Mouse (Mus musculus) left cerebral cortex, postnatal 4 days (tissue): ENCODE measurements around the gene Ppp1r1a. TPM values are rescaled to one million over a fixed set of nuclear protein-coding genes. Genes with fewer than 3 reads are reported as not detected.

Experiments
- DNase-seq: peaks from one replicate; pipeline ENCODE4 v3.0.0-alpha.2; 2022
- intact Hi-C: fragments of 180-260 bp; cut with DNase I; formaldehyde crosslinking; loops from one replicate; pipeline ENCODE4 v1.15.1; 2025
- total RNA-seq, 2 experiments: library from RNA; stranded (reverse); gene quantifications; 2 replicates each; pipeline ENCODE4 v1.2.3; 2021

Ppp1r1a gene
- total RNA-seq, 2 experiments from 2014 or later, result 144 to 153 TPM

DNA sequence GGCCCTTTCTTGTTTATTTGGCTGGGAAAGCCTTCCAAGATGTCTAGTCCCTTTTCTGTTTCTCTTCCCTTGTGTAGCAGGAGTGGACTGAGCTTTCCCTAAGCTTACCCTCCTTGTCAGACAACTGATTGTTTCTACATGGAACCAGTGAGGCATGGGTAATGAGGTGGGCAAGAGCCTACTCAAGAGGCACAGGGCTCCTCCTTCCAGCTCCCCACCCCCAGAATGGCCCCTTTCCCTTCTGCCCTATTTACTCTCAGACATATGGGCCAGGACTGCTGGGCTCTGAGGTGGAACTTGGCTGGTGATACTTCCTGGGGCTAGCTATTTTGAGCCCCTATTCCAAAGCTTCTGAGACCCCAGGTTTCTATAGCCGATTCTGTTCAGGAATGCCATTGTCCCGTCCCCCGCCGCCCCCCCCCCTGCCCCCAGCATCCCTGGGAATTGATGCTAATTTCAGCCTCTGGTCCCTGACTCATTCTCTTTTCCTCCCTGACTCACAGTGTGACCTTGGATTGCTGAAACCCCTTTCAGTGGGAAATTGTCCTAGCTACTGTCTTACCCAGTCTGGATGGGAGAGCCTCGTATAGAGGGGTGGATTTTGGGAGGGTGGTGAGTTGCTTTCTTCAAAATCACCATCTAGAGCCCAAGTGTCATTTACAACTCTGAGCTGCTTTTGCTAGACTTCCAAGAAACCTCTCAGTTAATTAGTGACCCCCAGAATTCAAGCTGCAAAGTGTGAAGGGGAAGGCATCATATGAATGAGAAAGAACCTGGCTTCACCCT, 19.0 kb downstream of the Ppp1r1a start:
- peak; percentile 79 for DNase-seq
- intact Hi-C loops, result no loop called here

DNA sequence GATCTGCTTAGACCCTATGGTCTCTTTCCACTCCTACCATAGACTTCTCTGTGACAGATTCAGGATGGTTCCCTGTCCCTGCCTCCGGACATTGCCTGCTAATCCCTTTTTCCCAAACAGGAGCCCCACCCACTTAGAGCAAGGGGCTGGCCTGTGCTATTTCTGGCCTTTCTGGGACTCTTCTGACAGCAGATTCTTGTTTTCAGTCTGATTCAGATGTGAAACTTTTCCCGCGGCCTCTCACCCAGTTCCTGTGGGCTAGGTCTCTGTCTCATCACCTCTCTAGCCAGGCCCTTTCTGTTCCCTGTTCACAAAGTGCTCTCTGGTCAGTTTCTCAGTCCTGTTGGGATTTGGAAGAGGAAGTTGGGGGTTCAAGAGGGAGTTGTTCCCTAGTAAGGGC, 22.9 kb downstream of the Ppp1r1a start:
- intact Hi-C loops, result no loop called here
- no peak for DNase-seq

DNA sequence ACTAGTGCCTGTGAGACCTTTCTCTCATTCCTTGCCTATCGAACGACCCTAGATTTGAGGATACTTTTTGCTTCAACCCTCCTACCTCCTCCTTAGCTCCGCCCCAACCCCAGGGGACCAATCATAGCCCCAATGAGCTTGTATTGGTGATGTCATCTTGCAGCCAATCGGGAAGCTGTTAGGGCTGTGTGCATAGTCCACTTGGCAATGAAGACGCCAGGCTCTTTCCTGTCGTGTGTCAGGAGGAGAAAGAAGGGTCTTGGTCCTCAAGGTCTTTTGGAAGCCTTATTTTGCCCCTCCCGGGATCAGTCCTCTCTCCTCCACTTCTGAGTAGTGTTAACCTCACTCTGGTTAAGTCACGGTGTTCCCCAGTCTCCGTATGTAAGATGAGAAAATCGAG, 23.7 kb downstream of the Ppp1r1a start:
- intact Hi-C loops, result no loop called here
- DNase-seq, result peak; percentile 95

DNA sequence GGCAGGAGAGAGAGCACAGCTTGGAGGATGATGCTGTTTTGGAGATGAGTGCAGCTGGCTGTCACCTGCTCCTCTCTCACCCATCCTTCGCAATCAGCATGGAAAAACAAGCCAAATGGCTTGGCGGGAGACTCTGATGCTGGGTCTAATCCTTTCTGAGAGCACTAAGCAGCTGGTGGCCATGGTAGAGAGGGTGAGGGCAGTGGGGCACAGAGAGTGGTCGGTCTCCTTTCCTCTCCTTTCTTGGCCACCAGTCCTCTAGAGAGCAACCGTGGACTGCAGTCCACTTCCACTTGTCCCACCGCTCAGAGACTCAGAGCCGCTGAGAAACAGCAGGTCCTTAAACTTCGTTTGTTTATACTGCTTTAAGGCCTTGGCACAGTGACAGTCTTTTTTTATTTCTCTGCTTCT, 24.2 kb downstream of the Ppp1r1a start:
- intact Hi-C loops, result no loop called here

DNA sequence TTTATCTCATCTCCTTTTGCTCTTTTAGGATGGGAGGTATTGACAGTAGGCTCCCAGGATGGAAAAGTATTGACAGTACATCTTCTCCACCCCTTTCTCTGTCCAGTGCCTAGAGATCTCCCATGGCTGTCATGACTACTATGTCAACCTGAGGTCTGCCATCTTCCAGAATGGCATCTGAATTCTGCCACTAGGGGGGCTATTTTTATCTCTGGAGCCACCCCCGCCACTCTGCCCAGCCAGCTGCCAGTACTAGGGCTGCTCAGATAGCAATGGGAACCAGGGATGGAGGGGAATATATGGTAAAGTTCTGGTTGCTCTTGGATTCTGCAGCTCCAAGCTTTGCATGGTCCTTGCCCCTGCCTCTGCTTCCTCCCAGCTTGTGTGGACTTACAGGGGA, 26.2 kb downstream of the Ppp1r1a start:
- intact Hi-C loops, result no loop called here
- DNase-seq, result no peak

More for the DNA sequence above, 24.2 kb downstream of the Ppp1r1a start:
- peak; percentile 69 for DNase-seq

DNA sequence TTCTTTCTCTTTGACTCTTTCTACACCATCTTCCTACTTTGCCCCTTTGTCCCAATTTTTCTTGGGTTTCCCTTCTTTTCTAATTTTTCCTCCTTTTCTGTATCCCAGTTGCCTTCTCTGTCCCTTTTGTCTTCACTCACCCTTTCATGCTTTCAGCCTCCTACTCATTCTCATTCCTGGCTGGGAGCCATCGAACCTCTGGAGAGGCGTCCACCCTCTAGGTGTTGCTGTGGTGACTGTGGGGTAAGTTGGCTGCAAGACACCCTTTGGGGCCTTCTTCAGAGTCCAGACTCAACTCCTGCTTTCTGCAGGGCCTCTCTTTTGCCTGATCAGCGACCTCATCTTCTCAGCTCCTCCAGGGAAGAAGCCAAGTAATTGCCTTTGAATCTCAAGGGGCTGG, 28.5 kb downstream of the Ppp1r1a start:
- intact Hi-C loops, result no loop called here
- no peak for DNase-seq

DNA sequence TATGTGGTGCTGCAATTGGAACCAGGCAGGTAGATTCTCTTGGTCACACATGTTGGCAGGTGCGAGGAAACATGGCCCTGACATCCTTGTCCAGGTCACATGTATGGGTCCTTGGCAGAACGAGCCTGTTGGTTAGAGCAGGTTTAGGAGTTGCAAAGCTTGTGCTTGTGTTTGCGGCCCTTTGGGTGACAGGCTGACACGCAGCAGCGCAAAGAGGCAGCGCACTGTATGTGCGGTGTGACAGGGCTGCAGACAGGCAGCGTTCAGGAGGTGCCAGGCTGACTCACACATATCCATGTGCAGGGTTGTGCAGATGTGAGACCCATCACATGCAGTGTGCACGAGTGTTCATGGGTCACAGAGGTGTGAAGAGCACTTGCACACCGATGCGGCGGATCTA, 34.1 kb downstream of the Ppp1r1a start:
- intact Hi-C loops, result no loop called here
- DNase-seq, result peak; percentile 9

DNA sequence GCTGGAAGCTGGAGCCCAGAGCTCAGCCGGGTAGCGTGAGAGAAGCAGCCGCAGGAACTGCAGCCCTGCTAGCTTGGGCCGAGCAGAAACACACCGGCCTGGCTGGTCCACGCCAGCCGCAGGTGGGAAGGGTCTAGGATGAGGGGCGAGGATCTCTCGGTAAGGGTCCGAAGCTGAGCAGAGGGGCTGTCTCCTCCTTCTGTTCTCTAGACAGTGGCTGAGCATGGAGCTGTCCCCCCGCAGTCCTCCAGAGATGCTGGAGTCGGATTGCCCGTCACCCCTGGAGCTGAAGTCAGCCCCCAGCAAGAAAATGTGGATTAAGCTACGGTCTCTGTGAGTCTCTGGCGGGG, 34.6 kb downstream of the Ppp1r1a start:
- DNase-seq, result no peak
- intact Hi-C loops, result no loop called here

DNA sequence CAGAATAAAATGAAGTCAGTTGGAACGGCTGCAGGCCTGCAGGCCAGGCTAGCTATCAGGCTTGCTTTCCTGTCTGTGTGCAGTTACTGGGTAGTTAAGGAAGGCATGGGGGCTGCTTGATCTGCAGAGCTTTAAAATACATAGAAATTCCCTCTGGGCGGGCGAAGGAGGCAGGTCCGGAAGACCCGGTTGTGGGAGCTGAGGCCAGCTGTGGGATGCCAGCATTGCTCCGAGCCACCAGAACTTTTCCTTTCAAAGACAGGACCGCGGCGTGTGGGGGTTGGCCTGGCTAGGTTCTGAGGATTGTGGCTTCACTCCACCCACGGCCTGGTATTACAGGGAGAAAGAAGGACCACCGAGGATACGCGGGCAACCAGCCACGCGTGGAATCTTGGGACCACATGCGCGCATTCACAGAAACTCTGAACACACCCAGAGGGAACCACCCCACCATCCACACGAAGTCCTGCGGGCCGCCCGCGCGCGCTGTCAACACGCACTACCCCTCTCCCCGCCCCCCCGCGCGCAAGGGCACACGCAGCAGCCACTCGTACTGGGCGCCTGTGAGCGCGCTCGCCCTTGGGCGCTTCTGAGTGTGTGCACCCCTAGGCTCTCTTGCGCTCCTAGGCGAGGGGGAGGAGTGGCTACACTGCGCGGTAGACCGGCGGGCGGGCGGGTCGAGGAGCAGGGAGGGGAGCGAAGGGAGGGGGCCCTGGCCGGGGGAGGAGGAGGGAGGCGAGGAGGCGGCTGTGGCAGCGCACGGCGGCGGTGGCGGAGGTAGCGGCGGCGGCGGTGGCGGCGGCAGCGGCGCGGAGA, 35.2 kb downstream of the Ppp1r1a start, which contains the start of gene Pde1b:
Pde1b (plus strand) TSS at position 600 of the 816 bp plus-strand sequence.
- peak; percentile 74 for DNase-seq
- intact Hi-C loops, result no loop called here

DNA sequence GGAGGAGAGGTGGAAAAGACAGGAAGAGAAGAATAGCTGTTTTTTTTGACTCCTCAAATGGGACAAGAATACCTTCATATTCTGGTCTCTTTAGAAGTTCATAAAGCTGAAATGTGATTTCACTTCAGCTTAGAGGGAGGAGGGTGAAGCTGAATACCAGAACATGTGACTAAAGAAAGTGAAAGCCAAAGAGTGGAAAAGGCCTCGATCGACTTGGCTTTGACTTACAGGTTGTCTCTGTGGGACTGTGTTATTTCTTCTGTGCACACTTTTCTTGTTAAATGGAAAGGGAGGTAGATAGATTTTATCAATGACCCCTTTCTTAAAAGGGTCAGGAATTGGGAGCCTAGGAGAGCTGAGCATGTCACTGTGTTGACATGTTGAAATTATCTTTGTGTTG, 36.6 kb downstream of the Ppp1r1a start:
- intact Hi-C loops, result no loop called here
- DNase-seq, result no peak

DNA sequence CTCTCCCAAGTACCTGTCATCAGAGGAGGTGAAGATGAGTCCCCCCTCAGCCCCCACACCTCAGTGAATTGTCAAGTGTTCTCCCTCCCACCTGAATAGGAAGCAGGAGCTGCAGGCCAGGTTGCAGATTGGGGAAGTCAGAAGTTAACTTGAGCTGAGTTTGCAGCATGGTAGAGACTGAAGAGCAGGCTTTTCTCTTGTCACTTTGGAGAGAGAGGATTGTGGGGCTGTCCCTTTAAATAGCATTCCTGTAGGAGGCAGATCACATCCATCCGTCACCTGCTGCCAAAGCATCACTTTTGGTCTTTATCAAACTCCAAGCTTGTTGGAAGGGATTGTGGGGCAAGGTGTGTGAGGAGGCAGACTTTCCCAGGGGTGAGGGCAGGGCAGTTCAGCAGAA, 37.1 kb downstream of the Ppp1r1a start:
- intact Hi-C loops, result no loop called here

DNA sequence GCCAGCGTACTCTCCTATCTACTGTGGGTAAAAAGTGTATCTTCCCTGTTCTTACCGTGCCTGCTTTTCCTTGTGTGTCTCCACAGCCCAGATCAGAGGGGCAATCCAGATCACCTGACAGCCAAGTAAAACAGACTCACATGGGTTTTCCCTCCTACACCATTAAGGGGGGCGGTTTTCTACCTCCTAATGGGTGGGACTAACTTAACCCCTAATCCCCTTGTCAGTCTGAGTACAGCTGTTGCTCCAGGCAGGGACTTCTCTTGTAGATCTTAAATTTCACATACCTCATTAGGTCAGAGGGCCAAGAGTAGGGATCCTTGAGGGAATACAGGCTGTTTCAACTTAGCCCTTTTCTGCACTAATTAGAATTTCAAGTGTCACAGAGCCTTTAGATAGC, 39.6 kb downstream of the Ppp1r1a start:
- intact Hi-C loops, result no loop called here
- DNase-seq, result no peak

More for the DNA sequence above, 37.1 kb downstream of the Ppp1r1a start:
- no peak for DNase-seq

DNA sequence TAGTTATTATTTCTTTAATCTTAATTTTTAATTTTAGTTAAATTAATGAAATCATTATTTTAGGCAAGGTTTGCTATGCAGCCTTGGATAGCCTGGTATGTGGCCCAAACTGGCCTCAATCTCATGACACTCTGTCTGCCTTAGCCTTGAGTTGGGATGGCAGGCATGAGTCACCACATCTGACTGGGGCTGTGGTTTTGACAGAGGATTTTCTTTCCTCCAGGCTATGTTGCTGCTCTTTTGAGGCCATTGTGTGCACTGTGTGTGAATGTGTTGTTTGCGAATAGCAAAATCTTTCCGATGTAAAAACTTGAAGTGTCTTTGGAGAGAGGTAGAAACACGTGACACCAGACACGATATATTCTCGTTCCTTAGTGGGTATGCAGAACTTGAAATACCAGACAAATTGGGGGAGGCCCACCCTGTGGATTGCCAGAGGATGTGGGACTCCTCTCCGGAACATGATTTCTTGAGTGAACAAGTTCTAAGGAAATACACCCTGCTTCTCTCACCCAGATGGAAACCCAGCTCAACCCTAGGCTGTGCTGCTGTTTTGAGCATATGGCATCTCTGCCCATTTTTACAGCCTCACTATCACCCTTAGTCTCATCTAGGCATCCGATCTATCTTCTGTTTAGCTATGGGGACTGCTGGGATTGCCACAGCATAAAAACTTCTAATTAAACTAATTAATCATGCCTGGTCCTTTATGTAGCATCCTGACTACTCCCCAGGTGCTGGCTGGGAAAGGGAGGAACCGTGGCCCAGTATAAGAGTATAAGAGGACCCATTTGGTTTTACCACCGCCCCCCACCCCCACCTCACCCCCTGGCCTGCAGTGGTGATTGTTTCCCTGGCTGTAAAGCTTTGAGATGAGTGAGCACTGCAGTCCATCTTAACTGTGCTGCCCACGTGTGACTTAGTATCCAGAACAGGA, 41.3 kb downstream of the Ppp1r1a start:
- intact Hi-C loops, result no loop called here
- no peak for DNase-seq

DNA sequence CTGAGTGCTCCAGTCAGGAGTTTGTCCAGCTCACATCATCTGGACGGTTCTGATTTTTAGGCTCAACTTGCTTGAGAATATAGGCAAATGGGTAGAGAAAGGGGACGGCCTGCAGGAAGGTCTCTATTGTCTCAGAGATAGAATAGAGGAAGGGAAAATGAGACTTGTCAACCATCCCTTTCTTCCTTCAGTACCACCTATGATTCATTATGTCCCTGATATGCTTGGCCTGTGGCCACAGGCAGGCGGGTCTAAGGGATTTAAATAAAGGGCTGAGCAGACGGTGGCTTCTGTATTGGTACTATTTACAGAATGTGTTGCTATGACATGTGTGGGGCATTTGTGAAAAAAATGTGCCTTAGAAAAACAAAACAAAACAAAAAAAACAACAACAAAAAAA, 49.5 kb downstream of the Ppp1r1a start:
- intact Hi-C loops, result no loop called here
- DNase-seq, result no peak

DNA sequence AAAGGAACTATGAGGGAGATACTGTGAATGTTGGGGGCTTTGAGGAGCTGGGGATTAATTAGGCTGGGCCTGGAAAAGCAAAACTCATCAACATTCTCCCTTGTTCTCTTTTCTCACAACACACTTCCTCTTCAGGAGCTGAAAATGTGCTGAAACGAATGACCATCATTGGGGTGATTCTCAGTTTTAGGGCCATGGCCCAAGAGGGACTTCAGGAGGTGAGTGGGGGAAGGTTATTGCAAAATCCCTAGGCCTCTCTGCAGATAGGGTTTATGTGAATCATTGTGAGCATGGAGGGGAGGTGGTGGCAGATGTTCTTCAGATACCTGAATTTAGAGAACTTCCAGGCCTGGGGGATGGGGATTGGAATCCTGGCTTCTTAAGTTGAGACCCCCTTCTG, 51.1 kb downstream of the Ppp1r1a start:
- intact Hi-C loops, result no loop called here

DNA sequence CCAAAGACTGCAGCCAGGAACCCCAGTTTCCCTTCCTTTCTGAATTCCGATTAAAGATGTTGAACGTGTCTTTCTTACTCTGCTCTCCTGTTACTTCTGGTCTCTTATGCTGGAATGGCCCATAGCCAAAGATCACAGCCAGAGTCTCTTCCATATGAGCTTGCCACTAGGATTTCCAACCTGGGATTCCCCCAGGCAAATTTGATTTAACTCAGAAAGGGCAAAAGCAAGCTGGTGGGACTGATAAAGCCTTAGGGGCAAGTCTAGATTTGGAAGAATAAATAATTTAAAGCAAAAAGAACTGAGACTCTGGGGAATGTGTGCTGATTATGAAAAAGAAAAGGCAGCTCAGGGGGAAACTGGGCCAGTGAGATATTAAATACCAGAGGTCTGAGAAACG, 52.7 kb downstream of the Ppp1r1a start:
- DNase-seq, result no peak
- intact Hi-C loops, result no loop called here

More for the DNA sequence above, 51.1 kb downstream of the Ppp1r1a start:
- DNase-seq, result no peak

DNA sequence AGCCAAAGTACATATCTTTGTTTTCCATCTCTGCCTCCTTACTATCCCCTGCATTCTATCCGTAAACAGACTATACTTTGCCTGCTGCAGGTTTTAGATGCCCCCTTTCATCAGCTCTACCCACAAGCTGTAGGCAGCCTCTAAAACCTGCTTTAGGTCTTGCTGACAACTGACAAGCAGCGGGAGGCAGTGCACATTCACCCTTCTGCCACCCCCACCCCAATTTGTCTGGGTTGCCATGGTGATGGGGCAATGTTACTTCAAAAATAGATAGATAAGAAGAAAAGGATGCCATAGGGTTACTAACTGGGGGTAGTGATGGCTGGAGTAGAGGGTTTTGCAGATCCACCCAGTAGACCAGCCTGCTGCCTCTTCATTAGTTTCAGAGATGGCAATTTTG, 53.3 kb downstream of the Ppp1r1a start:
- no peak for DNase-seq
- intact Hi-C loops, result no loop called here

DNA sequence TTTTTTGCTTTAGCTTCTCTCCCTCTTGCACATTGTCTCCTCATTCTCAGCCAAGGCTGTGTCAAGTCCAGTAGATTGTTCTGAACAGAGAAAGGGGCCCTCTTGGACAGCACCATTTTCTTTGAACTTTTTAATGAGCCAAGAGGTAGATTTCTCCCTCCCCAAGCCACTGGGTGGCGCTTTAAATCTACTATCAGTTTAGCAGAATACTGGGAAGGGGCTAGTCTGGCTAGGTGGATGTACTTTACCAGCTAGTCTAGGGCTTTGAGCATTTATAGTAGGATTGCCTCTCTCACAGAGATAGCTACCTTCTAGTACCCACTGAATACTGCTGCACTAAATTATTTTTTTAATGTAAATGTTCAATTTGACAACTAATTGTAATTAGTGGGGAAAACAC, 55.3 kb downstream of the Ppp1r1a start:
- DNase-seq, result peak; percentile 67
- intact Hi-C loops, result no loop called here
